Mouse (Mus musculus) CH12F3 (cell line): ENCODE measurements around the gene Syndig1l.

Source experiments
- in situ Hi-C: fragments of 300-500 bp; cut with MboI; formaldehyde crosslinking; loops from 2 replicates; pipeline ENCODE4 v1.14.3; 2020; ENCODE audit warnings: low sequenced_read_pairs

Syndig1l gene

DNA sequence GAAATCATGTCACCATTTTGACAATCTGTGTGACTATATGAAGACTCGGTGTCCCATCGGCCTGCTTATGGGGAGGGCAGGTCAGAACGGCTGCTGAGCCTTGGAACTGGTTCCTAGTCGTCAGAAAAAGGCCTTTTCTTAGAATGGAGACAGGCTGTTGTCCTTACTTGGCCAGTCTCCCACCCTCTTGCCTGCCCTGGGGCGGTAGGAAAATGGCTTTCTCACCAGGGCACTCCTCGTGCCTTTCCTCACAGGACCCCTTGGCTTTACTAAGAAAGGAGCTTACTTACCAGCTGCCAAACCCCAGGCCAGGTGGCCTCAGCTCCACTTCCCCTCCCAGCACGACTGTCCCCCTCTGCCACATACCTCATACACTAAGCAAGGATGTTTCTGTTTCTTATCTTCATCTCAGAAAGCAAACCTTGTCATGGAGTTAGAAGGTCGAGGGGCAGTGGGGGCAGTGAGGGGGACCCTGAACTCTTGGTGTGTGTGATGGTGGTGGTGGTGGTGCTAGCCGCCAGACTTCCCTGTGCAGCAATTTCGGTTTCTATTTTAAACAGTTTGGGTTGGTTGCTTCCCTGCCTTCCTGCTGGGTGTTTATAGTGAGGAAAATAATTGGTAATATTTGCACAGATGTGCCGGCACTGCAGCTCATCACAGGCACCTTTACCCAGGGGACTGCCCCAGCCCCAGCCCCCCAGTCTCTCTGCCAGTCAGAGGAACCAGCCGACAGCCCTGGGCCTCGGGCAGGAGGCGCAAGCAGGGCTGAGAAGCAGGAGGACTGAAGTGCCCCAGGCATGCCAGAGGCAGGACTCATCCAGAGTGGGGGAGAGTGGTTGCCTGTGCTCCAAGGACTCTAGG, 23.7 kb downstream of the Syndig1l start:
- in situ Hi-C loops, result loop anchor here (5.0 kb wide), 1 partner anchor 77 kb away; no protein-coding TSS in a partner anchor

DNA sequence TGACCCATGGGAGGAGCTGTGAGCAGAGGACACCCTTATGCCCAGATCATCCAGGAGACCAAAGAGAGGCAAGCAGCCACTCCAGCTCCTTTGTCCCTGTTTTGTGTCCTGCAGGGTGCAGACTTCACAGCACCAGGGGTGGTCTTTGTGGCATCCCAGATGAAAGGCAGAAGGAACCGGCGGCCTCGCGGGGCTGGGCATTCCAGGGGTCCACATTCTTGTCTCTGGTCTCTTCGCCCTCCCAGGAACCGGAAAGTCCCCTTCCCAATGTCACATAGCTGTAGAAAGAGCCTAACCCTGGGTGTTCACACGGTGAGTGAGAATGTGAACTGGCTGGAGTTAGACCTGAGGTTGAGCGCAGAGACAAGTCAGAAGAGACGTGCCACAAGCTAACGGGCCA, 27.0 kb downstream of the Syndig1l start:
- in situ Hi-C loops, result loop anchor here (5.0 kb wide), 1 partner anchor 81 kb away; no protein-coding TSS in a partner anchor

DNA sequence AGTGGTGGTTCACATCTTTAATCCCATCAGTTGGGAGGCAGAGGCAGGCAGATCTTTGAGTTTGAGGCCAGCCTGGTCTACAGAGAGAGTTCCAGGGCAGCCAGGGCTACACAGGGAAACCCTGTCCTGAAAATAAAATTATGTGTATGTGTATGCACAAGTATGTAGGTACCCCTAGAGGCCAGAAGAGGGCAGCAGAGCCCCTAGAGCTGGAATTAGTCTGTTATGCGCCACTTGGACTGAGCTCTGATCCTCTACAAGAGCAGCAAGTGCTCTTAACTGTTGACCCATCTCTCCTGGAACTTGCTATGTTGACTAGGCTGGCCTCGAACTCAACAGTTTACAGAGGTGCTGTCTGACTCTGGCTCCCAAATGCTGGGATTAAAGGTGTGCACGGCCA, 28.1 kb downstream of the Syndig1l start:
- in situ Hi-C loops, result loop anchor here (5.0 kb wide), 1 partner anchor 82 kb away; no protein-coding TSS in a partner anchor

DNA sequence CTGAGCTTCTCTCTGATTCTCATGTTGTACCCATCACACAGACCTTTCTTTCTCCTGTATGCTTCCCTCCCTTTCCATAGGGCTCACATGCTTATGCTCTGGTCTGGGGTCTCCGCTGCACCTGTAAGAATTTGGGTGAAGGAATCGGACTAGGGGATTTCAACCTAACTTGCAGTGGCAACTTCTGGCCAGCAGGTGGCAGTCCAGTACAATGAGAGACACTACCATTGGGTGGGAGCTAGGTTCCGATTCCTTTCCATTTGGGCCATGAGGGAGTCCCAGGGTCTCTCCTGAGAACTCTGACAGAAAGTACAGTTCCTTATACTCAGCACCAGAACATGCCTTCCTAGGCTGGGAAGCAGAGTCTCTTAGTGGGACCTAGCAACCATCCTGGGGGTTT, 44.7 kb downstream of the Syndig1l start:
- in situ Hi-C loops, result no loop called here

DNA sequence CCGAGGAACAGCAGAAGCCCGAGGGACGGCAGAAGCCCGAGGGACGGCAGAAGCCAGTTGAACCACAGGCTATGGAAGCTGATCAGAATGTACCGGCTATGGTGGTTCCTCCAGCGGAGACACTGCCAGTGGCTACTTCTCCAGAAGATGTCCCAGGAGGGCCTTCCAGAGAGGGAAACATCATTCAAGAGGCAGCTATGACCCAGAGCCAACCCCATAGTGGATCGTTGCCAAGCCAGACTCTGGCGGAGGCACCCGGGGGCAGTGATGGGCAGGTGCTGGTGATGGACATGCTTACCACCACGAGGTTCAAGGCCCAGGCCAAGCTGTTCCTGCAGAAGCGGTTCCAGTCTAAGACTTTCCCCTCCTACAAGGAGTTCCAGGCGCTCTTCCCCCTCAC, 48.4 kb downstream of the Syndig1l start:
- in situ Hi-C loops, result no loop called here

DNA sequence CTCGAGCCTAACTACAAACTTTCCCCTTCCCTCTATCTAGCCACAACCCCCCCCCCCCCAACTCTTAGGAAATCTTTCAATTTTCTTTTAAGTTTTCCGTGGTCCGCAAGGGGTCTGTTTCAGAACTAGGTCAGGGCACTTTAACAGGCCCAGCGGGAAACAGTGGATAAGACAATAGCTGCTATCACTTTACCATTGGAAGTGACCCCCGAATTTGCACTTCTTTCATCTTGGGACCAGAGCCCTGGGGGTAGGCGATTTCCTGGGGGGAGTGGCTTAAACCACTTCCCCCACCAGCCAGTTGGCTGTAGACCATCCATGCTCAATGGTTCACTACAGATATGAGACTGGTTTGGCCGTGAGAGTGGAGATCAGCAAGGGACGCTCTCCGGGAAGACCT, 58.0 kb downstream of the Syndig1l start, which contains the start of gene Vrtn:
Vrtn (plus strand) TSS at position 366 of the 400 bp plus-strand sequence.
- in situ Hi-C loops, result no loop called here

DNA sequence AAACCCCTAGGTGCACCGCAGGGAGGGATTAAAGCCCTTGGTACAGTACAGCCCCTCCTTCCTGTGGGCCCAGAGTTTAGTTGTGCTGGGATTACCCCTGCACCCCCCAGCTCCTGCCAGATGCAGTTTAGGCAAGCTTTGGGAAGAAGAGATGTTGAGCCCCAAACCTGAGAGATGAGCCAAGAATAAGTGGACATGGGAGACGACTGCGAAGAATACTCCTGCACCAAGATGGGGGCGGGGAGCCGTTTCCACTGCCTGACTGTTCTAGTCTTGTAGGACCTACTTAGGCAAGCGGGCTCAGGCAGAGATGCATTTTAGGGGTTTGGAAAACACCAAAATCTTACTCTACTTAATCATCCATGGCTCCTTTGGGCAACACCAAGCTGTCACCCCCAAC, 58.4 kb downstream of the Syndig1l start:
- in situ Hi-C loops, result no loop called here

DNA sequence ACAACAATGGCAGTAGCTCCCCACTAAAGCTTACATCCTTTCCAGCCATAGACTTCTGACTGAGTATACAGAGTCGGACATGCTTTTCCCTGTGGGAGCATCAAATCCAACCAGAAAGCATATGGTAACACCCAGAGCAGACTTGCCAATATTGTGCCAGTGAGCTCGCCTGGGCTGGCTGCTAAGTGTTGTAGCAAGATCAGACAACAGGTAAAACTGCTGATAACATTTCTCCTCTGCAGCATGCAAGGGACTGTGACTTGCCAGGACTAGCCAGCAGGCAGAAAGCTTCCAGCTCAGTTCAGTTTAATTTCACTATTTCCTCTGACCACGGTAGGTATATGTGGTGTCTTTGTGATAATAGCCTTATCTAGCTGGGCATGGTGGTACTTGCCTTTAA, 66.8 kb downstream of the Syndig1l start:
- in situ Hi-C loops, result no loop called here
